Mouse (Mus musculus): ENCODE data around the gene Plac1.

- no peak for TF ChIP-seq CTCF (IDR thresholded peaks at IDR 0.05; ENCODE audit: low read depth)
- no peak for TF ChIP-seq EP300 (IDR thresholded peaks at IDR 0.05; ENCODE audit: low read depth)
These were observed 186.0 kb downstream of the Plac1 start for GRCm38 (mm10) chrX:53053885-53054284.

All from heart, postnatal 0 days (tissue).